Mouse (Mus musculus): ENCODE measurements around the gene Slc16a14. TPM values are rescaled to one million over a fixed set of nuclear protein-coding genes. Genes with fewer than 3 reads are reported as not detected.

Slc16a14 gene
- polyA plus RNA-seq, 1 experiment from 2014 or later, result 15.3 TPM

GRCm38 (mm10) chr1:84879571-84880120 lies 55.3 kb downstream of the Slc16a14 start:
- 96% methylated on average over 8 of the region's 8 CpGs for WGBS
- H3K36me3 ChIP-seq (ENCODE audit: control insufficient read depth, insufficient read depth, low read length), result no peaks in the 10 kb centered on the region
- H3K27ac ChIP-seq (ENCODE audit: low read depth, low read length), result no peak overlapping the region
- H3K4me1 ChIP-seq (ENCODE audit: control insufficient read depth, insufficient read depth, low read length), result no peaks in the 10 kb centered on the region
- no peak overlapping the region for H3K4me3 ChIP-seq (ENCODE audit: low read depth, low read length)
- no peaks in the 10 kb centered on the region for H3K27me3 ChIP-seq (ENCODE audit: control insufficient read depth, insufficient read depth, low read length)
- no peak for ATAC-seq (ENCODE audit: low read depth)
- H3K4me2 ChIP-seq (ENCODE audit: low read depth, low read length), result no peak overlapping the region
- no peak overlapping the region for H3K9ac ChIP-seq (replicated peaks; ENCODE audit: low read depth, low read length)
- H3K9me3 ChIP-seq (ENCODE audit: control insufficient read depth, low read length), result no peaks in the 10 kb centered on the region

DNA sequence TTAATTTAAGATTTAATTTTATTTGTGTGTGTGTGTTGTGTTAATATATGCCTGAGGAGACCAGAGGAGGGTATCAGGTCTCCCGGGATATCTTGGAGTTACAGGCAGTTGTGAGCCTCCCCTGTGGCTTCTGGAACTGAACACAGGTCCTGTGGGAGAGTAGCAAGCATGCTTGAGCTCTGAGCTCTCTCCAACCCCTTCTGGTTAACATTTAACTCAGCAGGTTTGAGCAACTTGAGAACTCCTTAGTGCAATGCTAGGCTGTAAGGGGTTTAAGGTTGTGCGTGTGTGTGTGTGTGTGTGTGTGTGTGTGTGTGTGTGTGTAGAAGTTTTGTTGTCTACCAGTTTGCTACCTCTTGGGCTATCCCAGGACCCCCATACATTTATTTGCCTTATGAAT lies 57.3 kb downstream of the Slc16a14 start:
- Histone ChIP-seq H3K9ac (replicated peaks; ENCODE audit: low read depth, low read length) (no peak overlapping the region), H3K27me3 (ENCODE audit: control insufficient read depth, insufficient read depth, low read length) (no peaks in the 10 kb centered on the region), H3K27ac (ENCODE audit: low read depth, low read length) (no peak overlapping the region), H3K36me3 (ENCODE audit: control insufficient read depth, insufficient read depth, low read length) (no peaks in the 10 kb centered on the region), H3K4me3 (ENCODE audit: low read depth, low read length) (no peak overlapping the region), H3K9me3 (ENCODE audit: control insufficient read depth, low read length) (no peaks in the 10 kb centered on the region), H3K4me1 (ENCODE audit: control insufficient read depth, insufficient read depth, low read length) (no peaks in the 10 kb centered on the region), H3K4me2 (ENCODE audit: low read depth, low read length) (no peak overlapping the region)
- 85% methylated on average over 2 of the region's 2 CpGs for WGBS
- no peak for ATAC-seq (ENCODE audit: low read depth)

DNA sequence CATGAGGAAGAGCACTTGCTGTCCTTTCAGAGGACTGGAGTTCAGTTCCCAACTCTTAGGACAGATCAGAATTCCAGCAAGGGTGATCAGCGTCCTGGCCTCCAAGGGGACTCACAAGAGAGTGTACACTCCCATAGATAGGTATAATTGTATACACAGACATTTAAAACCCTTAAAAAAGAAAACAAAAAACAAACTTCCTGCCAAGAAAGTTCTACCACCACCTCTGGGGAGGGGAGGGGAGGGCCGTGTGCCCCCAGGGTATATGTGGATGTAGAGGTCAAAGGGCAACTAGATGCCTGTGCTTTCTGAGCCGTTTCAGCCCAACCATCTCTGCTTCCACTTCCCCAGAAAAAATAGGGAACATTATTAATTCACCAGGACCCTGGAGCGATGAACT lies 62.0 kb downstream of the Slc16a14 start:
- H3K4me2 ChIP-seq (ENCODE audit: low read depth, low read length), result no peak overlapping the region
- no peaks in the 10 kb centered on the region for H3K9me3 ChIP-seq (ENCODE audit: control insufficient read depth, low read length)
- H3K27me3 ChIP-seq (ENCODE audit: control insufficient read depth, insufficient read depth, low read length), result no peaks in the 10 kb centered on the region
- H3K9ac ChIP-seq (replicated peaks; ENCODE audit: low read depth, low read length), result no peak overlapping the region
- H3K4me3 ChIP-seq (ENCODE audit: low read depth, low read length), result no peak overlapping the region
- H3K4me1 ChIP-seq (ENCODE audit: control insufficient read depth, insufficient read depth, low read length), result no peaks in the 10 kb centered on the region
- H3K27ac ChIP-seq (ENCODE audit: low read depth, low read length), result no peak overlapping the region
- H3K36me3 ChIP-seq (ENCODE audit: control insufficient read depth, insufficient read depth, low read length), result no peaks in the 10 kb centered on the region
- 86% methylated on average over 4 of the region's 4 CpGs for WGBS
- ATAC-seq (ENCODE audit: low read depth), result no peak

- ATAC-seq (ENCODE audit: low read depth), result no peak
- Histone ChIP-seq H3K27me3 (ENCODE audit: control insufficient read depth, insufficient read depth, low read length) (no peaks in the 10 kb centered on the region), H3K27ac (ENCODE audit: low read depth, low read length) (no peak overlapping the region), H3K36me3 (ENCODE audit: control insufficient read depth, insufficient read depth, low read length) (no peaks in the 10 kb centered on the region), H3K9ac (replicated peaks; ENCODE audit: low read depth, low read length) (no peak overlapping the region), H3K4me3 (ENCODE audit: low read depth, low read length) (no peak overlapping the region), H3K9me3 (ENCODE audit: control insufficient read depth, low read length) (no peaks in the 10 kb centered on the region), H3K4me2 (ENCODE audit: low read depth, low read length) (no peak overlapping the region), H3K4me1 (ENCODE audit: control insufficient read depth, insufficient read depth, low read length) (no peaks in the 10 kb centered on the region)
- 15% methylated on average over 3 of the region's 3 CpGs for WGBS
Measured at GRCm38 (mm10) chr1:84872105-84872504, 62.8 kb downstream of the Slc16a14 start.

- H3K27ac ChIP-seq (ENCODE audit: low read depth, low read length), result no peak overlapping the region
- no peak overlapping the region for H3K9ac ChIP-seq (replicated peaks; ENCODE audit: low read depth, low read length)
- ATAC-seq (ENCODE audit: low read depth), result no peak
- no peaks in the 10 kb centered on the region for H3K36me3 ChIP-seq (ENCODE audit: control insufficient read depth, insufficient read depth, low read length)
- H3K4me1 ChIP-seq (ENCODE audit: control insufficient read depth, insufficient read depth, low read length), result no peaks in the 10 kb centered on the region
- H3K27me3 ChIP-seq (ENCODE audit: control insufficient read depth, insufficient read depth, low read length), result no peaks in the 10 kb centered on the region
- H3K4me2 ChIP-seq (ENCODE audit: low read depth, low read length), result no peak overlapping the region
- 76% methylated on average over 6 of the region's 6 CpGs for WGBS
- no peaks in the 10 kb centered on the region for H3K9me3 ChIP-seq (ENCODE audit: control insufficient read depth, low read length)
- no peak overlapping the region for H3K4me3 ChIP-seq (ENCODE audit: low read depth, low read length)
Measured at GRCm38 (mm10) chr1:84871131-84871530, 63.8 kb downstream of the Slc16a14 start.

- H3K27me3 ChIP-seq (ENCODE audit: control insufficient read depth, insufficient read depth, low read length), result no peaks in the 10 kb centered on the region
- WGBS, result 58% methylated on average over 7 of the region's 7 CpGs
- no peaks in the 10 kb centered on the region for H3K4me1 ChIP-seq (ENCODE audit: control insufficient read depth, insufficient read depth, low read length)
- H3K4me2 ChIP-seq (ENCODE audit: low read depth, low read length), result no peak overlapping the region
- H3K4me3 ChIP-seq (ENCODE audit: low read depth, low read length), result no peak overlapping the region
- H3K36me3 ChIP-seq (ENCODE audit: control insufficient read depth, insufficient read depth, low read length), result no peaks in the 10 kb centered on the region
- no peak overlapping the region for H3K27ac ChIP-seq (ENCODE audit: low read depth, low read length)
- no peaks in the 10 kb centered on the region for H3K9me3 ChIP-seq (ENCODE audit: control insufficient read depth, low read length)
- no peak for ATAC-seq (ENCODE audit: low read depth)
- H3K9ac ChIP-seq (replicated peaks; ENCODE audit: low read depth, low read length), result no peak overlapping the region
Measured at GRCm38 (mm10) chr1:84869498-84869897, 65.4 kb downstream of the Slc16a14 start.

- Histone ChIP-seq H3K27me3 (ENCODE audit: control insufficient read depth, insufficient read depth, low read length) (no peaks in the 10 kb centered on the region), H3K4me1 (ENCODE audit: control insufficient read depth, insufficient read depth, low read length) (no peaks in the 10 kb centered on the region), H3K36me3 (ENCODE audit: control insufficient read depth, insufficient read depth, low read length) (no peaks in the 10 kb centered on the region), H3K4me3 (ENCODE audit: low read depth, low read length) (no peak overlapping the region), H3K4me2 (ENCODE audit: low read depth, low read length) (no peak overlapping the region), H3K9ac (replicated peaks; ENCODE audit: low read depth, low read length) (no peak overlapping the region), H3K9me3 (ENCODE audit: control insufficient read depth, low read length) (no peaks in the 10 kb centered on the region), H3K27ac (ENCODE audit: low read depth, low read length) (no peak overlapping the region)
- ATAC-seq (ENCODE audit: low read depth), result no peak
- 73% methylated on average over 4 of the region's 4 CpGs for WGBS
Measured at GRCm38 (mm10) chr1:84868841-84869240, 66.1 kb downstream of the Slc16a14 start.

DNA sequence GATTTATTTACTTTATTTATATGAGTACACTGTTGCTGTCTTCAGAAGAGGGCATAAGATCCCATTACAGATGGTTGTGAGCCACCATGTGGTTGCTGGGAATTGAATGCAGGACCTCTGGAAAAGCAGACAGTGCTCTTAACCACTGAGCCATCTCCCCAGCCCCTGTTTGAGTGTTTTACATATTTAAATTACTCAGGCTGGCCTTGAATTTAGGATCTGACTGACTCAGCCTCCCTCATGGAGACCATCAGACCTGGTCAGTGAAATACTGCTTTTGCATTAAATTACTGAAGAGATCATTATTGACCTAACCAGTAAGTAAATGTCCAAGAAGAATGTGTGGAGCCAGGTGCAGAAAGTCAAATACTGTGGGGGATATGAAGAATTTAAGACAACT lies 66.6 kb downstream of the Slc16a14 start:
- H3K36me3 ChIP-seq (ENCODE audit: control insufficient read depth, insufficient read depth, low read length), result no peaks in the 10 kb centered on the region
- no peaks in the 10 kb centered on the region for H3K4me1 ChIP-seq (ENCODE audit: control insufficient read depth, insufficient read depth, low read length)
- no peak overlapping the region for H3K4me3 ChIP-seq (ENCODE audit: low read depth, low read length)
- no peak for ATAC-seq (ENCODE audit: low read depth)
- H3K9me3 ChIP-seq (ENCODE audit: control insufficient read depth, low read length), result no peaks in the 10 kb centered on the region
- H3K4me2 ChIP-seq (ENCODE audit: low read depth, low read length), result no peak overlapping the region
- no peak overlapping the region for H3K27ac ChIP-seq (ENCODE audit: low read depth, low read length)
- H3K27me3 ChIP-seq (ENCODE audit: control insufficient read depth, insufficient read depth, low read length), result no peaks in the 10 kb centered on the region
- H3K9ac ChIP-seq (replicated peaks; ENCODE audit: low read depth, low read length), result no peak overlapping the region

DNA sequence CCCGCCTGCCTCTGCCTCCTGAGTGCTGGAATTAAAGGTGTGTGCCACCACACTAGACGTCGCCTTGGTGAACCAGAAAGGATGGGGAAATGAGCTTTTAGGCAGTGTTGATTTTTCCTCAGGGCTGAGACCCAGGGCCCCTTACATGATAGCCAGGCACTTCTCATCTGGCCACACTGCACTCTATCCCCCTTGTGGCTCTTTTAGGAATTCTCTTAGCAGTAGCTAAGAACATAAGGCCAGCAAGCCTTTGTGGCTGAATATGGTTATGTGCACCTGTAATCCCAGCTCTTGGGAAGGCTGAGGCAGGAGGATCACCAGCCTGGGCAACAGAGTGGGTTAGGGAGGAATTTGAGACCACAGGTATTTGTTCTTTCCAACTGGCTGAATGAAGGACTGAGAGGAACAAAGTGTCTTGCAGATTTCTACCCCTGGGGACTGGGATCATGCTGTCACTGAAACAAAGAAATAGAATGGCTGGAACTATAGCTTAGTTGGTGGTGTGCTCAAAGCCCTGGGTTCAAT lies 68.2 kb downstream of the Slc16a14 start:
- 96% methylated on average over 3 of the region's 3 CpGs for WGBS
- H3K27me3 ChIP-seq (ENCODE audit: control insufficient read depth, insufficient read depth, low read length), result no peaks in the 10 kb centered on the region

More for the DNA sequence above, 68.2 kb downstream of the Slc16a14 start:
- no peaks in the 10 kb centered on the region for H3K36me3 ChIP-seq (ENCODE audit: control insufficient read depth, insufficient read depth, low read length)
- H3K9me3 ChIP-seq (ENCODE audit: control insufficient read depth, low read length), result no peaks in the 10 kb centered on the region
- no peak for ATAC-seq (ENCODE audit: low read depth)
- H3K27ac ChIP-seq (ENCODE audit: low read depth, low read length), result no peak overlapping the region
- H3K4me1 ChIP-seq (ENCODE audit: control insufficient read depth, insufficient read depth, low read length), result no peaks in the 10 kb centered on the region
- no peak overlapping the region for H3K9ac ChIP-seq (replicated peaks; ENCODE audit: low read depth, low read length)
- no peak overlapping the region for H3K4me2 ChIP-seq (ENCODE audit: low read depth, low read length)
- no peak overlapping the region for H3K4me3 ChIP-seq (ENCODE audit: low read depth, low read length)
